Mouse (Mus musculus) liver, postnatal 0 days (tissue): ENCODE data around the gene Ccdc103. TPM values are rescaled to one million over a fixed set of nuclear protein-coding genes. Genes with fewer than 3 reads are reported as not detected.
A peak's percentile ranks its signal among the peaks of the same experiment; 100 is the strongest.

Experiments used
- ATAC-seq: fragments of 200-750 bp; cut with Nextera tagmentation; 2 replicates; pipeline ENCODE4 v1.8.0; 2017; ENCODE audit warnings: mild to moderate bottlenecking, moderate library complexity
- DNase-seq: peaks from one replicate; pipeline ENCODE4 v3.0.0-alpha.2; 2016
- H3K27ac ChIP-seq: fragments of 300-500 bp; sonication (generic); 2 replicates; pipeline ENCODE4 v1.5.1; 2014; ENCODE audit warnings: antibody characterized with exemption, moderate library complexity, mild to moderate bottlenecking, low read depth
- H3K27me3 ChIP-seq: fragments of 300-500 bp; sonication (generic); 2 replicates; pipeline ENCODE4 v1.6.1; 2014; ENCODE audit warnings: low read length, control low read depth, mixed read lengths; ENCODE audit not compliant: insufficient read depth
- H3K36me3 ChIP-seq: fragments of 300-500 bp; sonication (generic); replicated peaks from 2 replicates; pipeline ENCODE4 v1.6.1; 2014; ENCODE audit warnings: mild to moderate bottlenecking, control low read depth, low read length, moderate library complexity, mixed read lengths; ENCODE audit not compliant: insufficient read depth
- H3K4me1 ChIP-seq: fragments of 300-500 bp; sonication (generic); 2 replicates; pipeline ENCODE4 v1.6.1; 2014; ENCODE audit warnings: antibody characterized with exemption, mild to moderate bottlenecking, control low read depth; ENCODE audit not compliant: insufficient read depth
- H3K4me2 ChIP-seq: fragments of 300-500 bp; sonication (generic); 2 replicates; pipeline ENCODE4 v1.6.1; 2014; ENCODE audit warnings: low read depth, mild to moderate bottlenecking, low read length, moderate library complexity, mixed read lengths
- H3K4me3 ChIP-seq: fragments of 300-500 bp; sonication (generic); 2 replicates; pipeline ENCODE4 v1.5.1; 2014; ENCODE audit warnings: low read depth, low read length
- H3K9ac ChIP-seq: fragments of 300-500 bp; sonication (generic); replicated peaks from 2 replicates; pipeline ENCODE4 v1.6.1; 2014; ENCODE audit warnings: mild to moderate bottlenecking, moderate library complexity
- H3K9me3 ChIP-seq: fragments of 300-500 bp; sonication (generic); 2 replicates; pipeline ENCODE4 v1.6.1; 2016; ENCODE audit warnings: mild to moderate bottlenecking, control low read depth, low read length, mixed read lengths
- CTCF ChIP-seq: sonication (generic); IDR thresholded peaks from 2 replicates; pipeline ENCODE4 v1.5.1; 2016; ENCODE audit warnings: antibody characterized with exemption, low read depth
- EP300 ChIP-seq: IDR thresholded peaks from 2 replicates; pipeline ENCODE4 v1.6.1; 2016; ENCODE audit warnings: antibody characterized with exemption, low read depth, mild to moderate bottlenecking
- WGBS: fragments of 180-500 bp; shearing (Covaris S2); extraction: QIAGEN DNeasy Blood & Tissue Kit; methylation state at CpG from one replicate; pipeline ENCODE4 v1.1.7; 2014; ENCODE audit not compliant: insufficient replicate concordance; 5-methylcytosine and 5-hydroxymethylcytosine counted together
- polyA plus RNA-seq: library from polyadenylated mRNA; unstranded; fragments of >200 nt; fragmentation: Nextera tagmentation; extraction: Ambion mirVana; gene quantifications from 2 replicates; pipeline ENCODE4 v1.2.1, GENCODE M21; 2015

Gene Ccdc103
- polyA plus RNA-seq, 1 experiment from 2014 or later: 0.51 TPM

GRCm38 (mm10) chr11:102859933-102860332 is 21.1 kb upstream of the Ccdc103 start:
- 91% methylated on average over 8 of the region's 8 CpGs for WGBS
- TF ChIP-seq CTCF: no peak
- H3K9ac ChIP-seq: no peak overlapping the region
- H3K4me1 ChIP-seq: no peaks in the 10 kb centered on the region
- no peaks in the 10 kb centered on the region for H3K27me3 ChIP-seq
- no peaks in the 10 kb centered on the region for H3K9me3 ChIP-seq
- H3K36me3 ChIP-seq: peaks cover 62% of the 10 kb centered on the region
- H3K4me3 ChIP-seq: no peak overlapping the region
- DNase-seq (no peak), ATAC-seq (no peak)
- H3K4me2 ChIP-seq: no peak overlapping the region
- H3K27ac ChIP-seq: no peak overlapping the region

GRCm38 (mm10) chr11:102864272-102864671 is 16.7 kb upstream of the Ccdc103 start:
- ATAC-seq (no peak), DNase-seq (peak; percentile 64)
- Histone ChIP-seq H3K27ac (no peak overlapping the region), H3K27me3 (no peaks in the 10 kb centered on the region), H3K4me1 (no peaks in the 10 kb centered on the region), H3K4me3 (no peak overlapping the region), H3K4me2 (no peak overlapping the region), H3K9ac (no peak overlapping the region), H3K9me3 (no peaks in the 10 kb centered on the region), H3K36me3 (peaks cover 62% of the 10 kb centered on the region)
- TF ChIP-seq EP300 (no peak), CTCF (peak; percentile 67)
- WGBS: 36% methylated on average over 4 of the region's 4 CpGs

GRCm38 (mm10) chr11:102874801-102875334 is 6.1 kb upstream of the Ccdc103 start:
- Histone ChIP-seq H3K4me3 (no peak overlapping the region), H3K9me3 (no peaks in the 10 kb centered on the region), H3K27me3 (no peaks in the 10 kb centered on the region), H3K27ac (no peak overlapping the region), H3K9ac (no peak overlapping the region), H3K36me3 (peaks cover 50% of the 10 kb centered on the region), H3K4me2 (no peak overlapping the region), H3K4me1 (peaks cover 7% of the 10 kb centered on the region; the same call in 1 of the 2 replicates)
- 87% methylated on average over 7 of the region's 7 CpGs for WGBS
- no peak for ATAC-seq
- TF ChIP-seq CTCF: no peak
- TF ChIP-seq EP300: no peak
- no peak for DNase-seq

- ATAC-seq: no peak
- peak overlapping the region; percentile 87; the same call in 1 of the 2 replicates for H3K4me3 ChIP-seq
- H3K4me1 ChIP-seq: peaks cover 15% of the 10 kb centered on the region
- TF ChIP-seq EP300 (no peak), CTCF (no peak)
- H3K27me3 ChIP-seq: no peaks in the 10 kb centered on the region
- H3K9me3 ChIP-seq: no peaks in the 10 kb centered on the region
- H3K36me3 ChIP-seq: peaks cover 26% of the 10 kb centered on the region
- no peak for DNase-seq
- peak overlapping the region; percentile 86 for H3K4me2 ChIP-seq
- no peak overlapping the region for H3K27ac ChIP-seq
- WGBS: 85% methylated on average over 2 of the region's 2 CpGs
- peak overlapping the region; percentile 88 for H3K9ac ChIP-seq
Measured at GRCm38 (mm10) chr11:102879558-102879957, 1.4 kb upstream of the Ccdc103 start.

- TF ChIP-seq EP300: no peak
- TF ChIP-seq CTCF: no peak
- no peaks in the 10 kb centered on the region for H3K27me3 ChIP-seq
- H3K36me3 ChIP-seq: peaks cover 12% of the 10 kb centered on the region; the same call in 1 of the 2 replicates
- peaks cover 15% of the 10 kb centered on the region for H3K4me1 ChIP-seq
- peak overlapping the region; percentile 86 for H3K4me2 ChIP-seq
- H3K9me3 ChIP-seq: no peaks in the 10 kb centered on the region
- H3K9ac ChIP-seq: peak overlapping the region; percentile 88
- peak overlapping the region; percentile 87 for H3K4me3 ChIP-seq
- DNase-seq (no peak), ATAC-seq (peak; percentile 5; the same call in 1 of the 2 replicates)
- peak overlapping the region; percentile 46 for H3K27ac ChIP-seq
- WGBS: 12% methylated on average over 13 of the region's 13 CpGs
Measured at GRCm38 (mm10) chr11:102881314-102882198, 552 bp downstream of the Ccdc103 start.

- Histone ChIP-seq H3K4me3 (no peak within 1 kb of the TSS), H3K4me2 (no peak within 1 kb of the TSS), H3K36me3 (no peaks in the 10 kb centered on the region), H3K27ac (no peak within 1 kb of the TSS), H3K9ac (no peak within 1 kb of the TSS), H3K4me1 (peaks cover 9% of the 10 kb centered on the region), H3K9me3 (no peaks in the 10 kb centered on the region), H3K27me3 (peaks cover 8% of the 10 kb centered on the region; the same call in 1 of the 2 replicates)
- 54% methylated on average over 10 of the region's 10 CpGs for WGBS
- no peak for ATAC-seq
- TF ChIP-seq EP300 (no peak), CTCF (no peak)
- DNase-seq: no peak
Measured at GRCm38 (mm10) chr11:102884616-102885219, 3.7 kb downstream of the Ccdc103 start, which contains the start of gene Fam187a. TSS of gene Fam187a (plus strand) at chr11:102885169.
